Mouse (Mus musculus) liver, embryonic 14.5 days (tissue): ENCODE data around the gene Tex33. TPM values are rescaled to one million over a fixed set of nuclear protein-coding genes. Genes with fewer than 3 reads are reported as not detected.

ENCODE experiments used
- ATAC-seq: fragments of 200-750 bp; cut with Nextera tagmentation; 2 replicates; pipeline ENCODE4 v1.8.0; 2017; ENCODE audit warnings: moderate number of reproducible peaks, mild to moderate bottlenecking, moderate library complexity; ENCODE audit not compliant: insufficient read depth
- DNase-seq, 3 experiments: peaks; one replicate each; pipeline ENCODE4 v3.0.0-alpha.2; 2012 to 2013; ENCODE audit warnings: low read depth in 3 of 3, low spot score in 3 of 3
- H3K27ac ChIP-seq: fragments of 300-500 bp; sonication (generic); 2 replicates; pipeline ENCODE4 v1.5.1; 2014; ENCODE audit warnings: moderate library complexity, mild to moderate bottlenecking, control low read depth, inconsistent platforms
- H3K27me3 ChIP-seq: fragments of 300-500 bp; sonication (generic); 2 replicates; pipeline ENCODE4 v1.6.1; 2014; ENCODE audit warnings: mild to moderate bottlenecking, low read length, moderate library complexity; ENCODE audit not compliant: control insufficient read depth, insufficient read depth
- H3K36me3 ChIP-seq: fragments of 300-500 bp; sonication (generic); replicated peaks from 2 replicates; pipeline ENCODE4 v1.6.1; 2014; ENCODE audit warnings: low read depth; ENCODE audit not compliant: control insufficient read depth, insufficient read depth
- H3K4me1 ChIP-seq, 2 experiments: fragments of 200-500 bp in 1 of 2; fragments of 300-500 bp in 1 of 2; sonication (generic) in 1 of 2; replicated peaks; 2 replicates each; pipeline ENCODE4 v1.6.1; 2012 to 2014; ENCODE audit warnings: antibody characterized with exemption in 1 of 2, inconsistent platforms in 1 of 2, low read length in 1 of 2; ENCODE audit not compliant: control insufficient read depth in 2 of 2, insufficient read depth in 2 of 2
- H3K4me2 ChIP-seq: fragments of 300-500 bp; sonication (generic); 2 replicates; pipeline ENCODE4 v1.6.1; 2014; ENCODE audit warnings: low read depth, mild to moderate bottlenecking, control low read depth, moderate library complexity
- H3K4me3 ChIP-seq, 2 experiments: fragments of 200-500 bp in 1 of 2; fragments of 300-500 bp in 1 of 2; sonication (generic) in 1 of 2; 2 replicates each; pipeline ENCODE4 v1.5.1; 2012 to 2014; ENCODE audit warnings: low read depth in 2 of 2, low read length in 2 of 2, mild to moderate bottlenecking in 2 of 2, control low read depth in 1 of 2, inconsistent platforms in 1 of 2, moderate library complexity in 1 of 2; ENCODE audit not compliant: insufficient read depth in 1 of 2
- H3K9ac ChIP-seq: fragments of 300-500 bp; sonication (generic); replicated peaks from 2 replicates; pipeline ENCODE4 v1.6.1; 2014; ENCODE audit warnings: mild to moderate bottlenecking, control low read depth, moderate library complexity
- H3K9me3 ChIP-seq: fragments of 300-500 bp; sonication (generic); 2 replicates; pipeline ENCODE4 v1.6.1; 2016; ENCODE audit warnings: low read length, mixed read lengths; ENCODE audit not compliant: control insufficient read depth
- CTCF ChIP-seq: IDR thresholded peaks from 2 replicates; pipeline ENCODE4 v1.5.1; 2016; ENCODE audit warnings: antibody characterized with exemption, low read depth, control low read depth
- EP300 ChIP-seq: IDR thresholded peaks from 2 replicates; pipeline ENCODE4 v1.6.1; 2016; ENCODE audit warnings: antibody characterized with exemption, low read depth
- WGBS: fragments of 180-500 bp; shearing (Covaris S2); extraction: QIAGEN DNeasy Blood & Tissue Kit; methylation state at CpG from one replicate; pipeline ENCODE4 v1.1.7; 2014; ENCODE audit not compliant: insufficient replicate concordance; 5-methylcytosine and 5-hydroxymethylcytosine counted together
- polyA plus RNA-seq, 2 experiments: library from polyadenylated mRNA; depleted of rRNA in 1 of 2; stranded (reverse) in 1 of 2; unstranded in 1 of 2; fragments of >200 nt; fragmentation: Nextera tagmentation in 1 of 2; extraction: Ambion mirVana in 1 of 2; gene quantifications; 2 replicates each; pipeline versions ENCODE4 v1.2.1 to v1.2.3; 2012 to 2014

Gene Tex33
- polyA plus RNA-seq, 2 experiments: 0.08 TPM; not detected in 1

DNA sequence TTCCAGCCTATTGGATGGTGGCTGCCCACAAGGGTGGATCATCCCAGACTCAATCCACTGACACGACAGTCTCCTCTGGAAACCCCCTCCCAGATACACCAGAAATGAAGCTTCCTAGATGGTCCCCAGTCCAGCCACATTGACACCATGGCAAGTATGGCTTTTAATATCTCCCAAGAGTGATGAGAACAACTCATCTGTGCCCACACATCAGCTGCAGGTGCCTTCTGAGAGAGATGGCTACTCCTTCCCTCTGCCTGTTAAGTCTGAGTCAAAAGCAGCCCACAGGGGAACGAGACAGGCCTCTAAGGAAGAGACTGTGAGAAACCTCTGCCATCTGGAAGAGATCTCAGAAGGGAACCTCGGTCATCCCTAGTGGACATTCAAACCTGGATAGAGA, 27.9 kb downstream of the Tex33 start:
- Histone ChIP-seq H3K27ac (no peak overlapping the region), H3K4me1 (peaks cover 0 to 12% of the 10 kb centered on the region in 2 experiments; a peak in 2 of 4 replicates), H3K9ac (no peak overlapping the region), H3K9me3 (no peaks in the 10 kb centered on the region), H3K27me3 (no peaks in the 10 kb centered on the region), H3K4me3 (no peak overlapping the region), H3K36me3 (no peaks in the 10 kb centered on the region), H3K4me2 (no peak overlapping the region)
- ATAC-seq: no peak
- no peak for DNase-seq
- TF ChIP-seq CTCF (no peak), EP300 (no peak)
- 36% methylated on average over 3 of the region's 3 CpGs for WGBS

DNA sequence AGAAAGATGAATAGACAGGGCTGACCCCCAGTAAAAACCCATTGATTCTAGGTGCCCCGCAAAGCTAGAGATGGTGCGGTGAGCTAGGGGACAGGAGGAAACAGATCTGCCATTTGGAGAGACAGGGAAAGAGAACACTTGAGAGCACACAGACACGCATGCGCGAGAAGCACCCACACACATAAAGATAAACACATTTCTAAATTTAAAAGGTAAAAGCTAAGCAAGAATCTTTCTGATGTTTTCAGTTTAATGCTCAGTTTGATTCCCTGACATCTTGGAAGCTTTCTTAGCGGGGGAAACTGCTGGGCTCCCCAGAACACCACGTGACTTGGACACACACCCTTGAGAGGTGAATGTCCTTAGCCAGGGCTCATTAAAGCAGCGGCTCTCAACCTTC, 28.8 kb downstream of the Tex33 start:
- 69% methylated on average over 8 of the region's 8 CpGs for WGBS
- no peak overlapping the region for H3K9ac ChIP-seq
- no peak overlapping the region for H3K4me2 ChIP-seq
- no peaks in the 10 kb centered on the region for H3K36me3 ChIP-seq
- no peaks in the 10 kb centered on the region for H3K9me3 ChIP-seq
- DNase-seq: no peak
- no peak overlapping the region for H3K27ac ChIP-seq
- no peak for TF ChIP-seq EP300
- TF ChIP-seq CTCF: no peak
- no peak overlapping the region for H3K4me3 ChIP-seq
- H3K4me1 ChIP-seq: peaks cover 0 to 12% of the 10 kb centered on the region in 2 experiments; a peak in 2 of 4 replicates
- H3K27me3 ChIP-seq: no peaks in the 10 kb centered on the region
- ATAC-seq: no peak

GRCm38 (mm10) chr15:78365916-78366315, 29.8 kb downstream of the Tex33 start:
- no peak for ATAC-seq
- no peaks in the 10 kb centered on the region for H3K36me3 ChIP-seq
- WGBS: 31% methylated on average over 2 of the region's 2 CpGs
- no peak overlapping the region for H3K9ac ChIP-seq
- no peak overlapping the region for H3K4me3 ChIP-seq
- peaks cover 0 to 12% of the 10 kb centered on the region in 2 experiments; a peak in 2 of 4 replicates for H3K4me1 ChIP-seq
- H3K9me3 ChIP-seq: no peaks in the 10 kb centered on the region
- no peaks in the 10 kb centered on the region for H3K27me3 ChIP-seq
- DNase-seq: no peak
- H3K4me2 ChIP-seq: no peak overlapping the region
- no peak overlapping the region for H3K27ac ChIP-seq
- TF ChIP-seq EP300: no peak

DNA sequence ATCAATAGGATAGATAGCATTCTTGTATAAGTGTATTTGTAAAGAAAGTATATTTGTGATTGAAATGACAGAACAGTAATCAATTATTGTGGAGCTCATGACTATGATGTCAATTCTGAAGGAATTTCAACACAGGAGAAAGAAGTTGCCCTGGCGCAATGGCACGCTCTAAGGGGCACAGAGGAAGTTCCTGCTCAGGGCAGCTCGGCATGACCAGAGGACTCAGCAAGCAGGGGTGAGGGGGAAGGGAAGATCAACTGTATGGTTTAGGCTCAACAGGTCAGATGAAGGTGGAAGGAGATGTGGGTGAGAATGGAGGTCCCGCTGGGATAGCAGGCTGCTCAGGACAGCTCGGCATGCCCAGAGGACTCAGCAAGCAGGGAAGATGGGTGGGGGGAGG, 40.2 kb downstream of the Tex33 start:
- no peak overlapping the region for H3K4me3 ChIP-seq
- H3K9ac ChIP-seq: no peak overlapping the region
- ATAC-seq: no peak
- no peak overlapping the region for H3K4me2 ChIP-seq
- H3K27ac ChIP-seq: no peak overlapping the region
- H3K4me1 ChIP-seq: no peaks in the 10 kb centered on the region
- H3K27me3 ChIP-seq: no peaks in the 10 kb centered on the region
- TF ChIP-seq CTCF (no peak), EP300 (no peak)
- no peaks in the 10 kb centered on the region for H3K9me3 ChIP-seq
- no peak for DNase-seq
- WGBS: 48% methylated on average over 5 of the region's 5 CpGs
- no peaks in the 10 kb centered on the region for H3K36me3 ChIP-seq

DNA sequence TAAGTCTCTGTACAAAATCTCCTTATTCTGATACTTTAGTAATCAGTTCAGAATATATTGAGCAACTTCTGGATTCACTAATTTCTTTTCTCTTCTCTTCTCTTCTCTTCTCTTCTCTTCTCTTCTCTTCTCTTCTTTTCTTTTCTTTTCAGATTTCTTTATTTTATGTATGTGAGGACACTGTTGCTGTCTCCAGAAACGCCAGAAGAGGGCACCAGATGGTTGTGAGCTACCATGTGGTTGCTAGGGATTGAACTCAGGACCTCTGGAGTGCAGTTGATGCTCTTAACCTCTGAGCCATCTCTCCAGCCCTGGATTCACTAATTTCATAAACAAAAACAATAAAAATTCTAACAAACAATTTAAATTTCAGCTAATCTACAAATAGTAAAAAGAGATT, 40.8 kb downstream of the Tex33 start:
- Histone ChIP-seq H3K27ac (no peak overlapping the region), H3K4me1 (no peaks in the 10 kb centered on the region), H3K36me3 (no peaks in the 10 kb centered on the region), H3K9me3 (no peaks in the 10 kb centered on the region), H3K4me2 (no peak overlapping the region), H3K27me3 (no peaks in the 10 kb centered on the region), H3K9ac (no peak overlapping the region), H3K4me3 (no peak overlapping the region)
- DNase-seq (no peak), ATAC-seq (no peak)
- TF ChIP-seq CTCF (peak; percentile 72), EP300 (no peak)
- WGBS: 0% methylated on average over 1 of the region's 1 CpGs
